Mouse (Mus musculus) spleen, adult 2 months (tissue): Measurements from ENCODE around the gene Boc. TPM values are rescaled to one million over a fixed set of nuclear protein-coding genes. Genes with fewer than 3 reads are reported as not detected.

Experiments
- DNase-seq, 2 experiments: peaks; one replicate each; pipeline versions ENCODE4 v3.0.0 to v3.0.0-alpha.2; 2012 to 2021; ENCODE audit warnings: low spot score in 2 of 2, low read depth in 1 of 2
- H3K27ac ChIP-seq: fragments of 200-500 bp; 2 replicates; pipeline ENCODE4 v1.5.1; 2012; ENCODE audit warnings: low read length, inconsistent platforms; ENCODE audit not compliant: insufficient read depth
- H3K27me3 ChIP-seq: fragments of 200-500 bp; 2 replicates; pipeline ENCODE4 v1.6.1; 2012; ENCODE audit warnings: mild to moderate bottlenecking, moderate library complexity, low read length, inconsistent platforms; ENCODE audit not compliant: control insufficient read depth, insufficient read depth
- H3K36me3 ChIP-seq: fragments of 200-500 bp; 2 replicates; pipeline ENCODE4 v1.6.1; 2012; ENCODE audit warnings: mild to moderate bottlenecking, low read length, inconsistent platforms; ENCODE audit not compliant: control insufficient read depth, insufficient read depth
- H3K4me1 ChIP-seq: fragments of 200-500 bp; 2 replicates; pipeline ENCODE4 v1.6.1; 2011; ENCODE audit warnings: inconsistent platforms; ENCODE audit not compliant: control insufficient read depth, insufficient read depth, insufficient read length
- H3K4me3 ChIP-seq: fragments of 200-500 bp; 2 replicates; pipeline ENCODE4 v1.5.1; 2011; ENCODE audit warnings: mild to moderate bottlenecking, inconsistent platforms; ENCODE audit not compliant: insufficient read depth, insufficient read length; ENCODE audit errors: extremely low read depth
- CTCF ChIP-seq: fragments of 200-500 bp; IDR thresholded peaks from 2 replicates; pipeline ENCODE4 v1.5.1; 2011; ENCODE audit warnings: mild to moderate bottlenecking, inconsistent platforms; ENCODE audit not compliant: insufficient read depth, insufficient read length, insufficient replicate concordance; ENCODE audit errors: extremely low read depth
- POLR2A ChIP-seq: fragments of 200-500 bp; IDR thresholded peaks from 2 replicates; pipeline ENCODE4 v1.6.1; 2011; ENCODE audit warnings: low read depth, low read length, inconsistent platforms
- WGBS: fragments of 180-500 bp; shearing (Covaris S2); methylation state at CpG from one replicate; pipeline ENCODE4 v1.1.7; 2018; 5-methylcytosine and 5-hydroxymethylcytosine counted together
- polyA plus RNA-seq: library from polyadenylated mRNA; depleted of rRNA; stranded (reverse); fragments of >200 nt; gene quantifications from 2 replicates; pipeline ENCODE4 v1.2.3, GENCODE M21; 2012

The Boc gene
- polyA plus RNA-seq, 1 experiment, result 2.4 TPM

GRCm38 (mm10) chr16:44552726-44553125 lies 6.0 kb downstream of the Boc start:
- Histone ChIP-seq H3K36me3 (no peaks in the 10 kb centered on the region), H3K4me3 (no peak overlapping the region), H3K27ac (no peak overlapping the region), H3K27me3 (no peaks in the 10 kb centered on the region), H3K4me1 (no peaks in the 10 kb centered on the region)
- DNase-seq, result no peak
- 87% methylated on average over 5 of the region's 5 CpGs for WGBS
- TF ChIP-seq POLR2A, result no peak
- no peak for TF ChIP-seq CTCF

DNA sequence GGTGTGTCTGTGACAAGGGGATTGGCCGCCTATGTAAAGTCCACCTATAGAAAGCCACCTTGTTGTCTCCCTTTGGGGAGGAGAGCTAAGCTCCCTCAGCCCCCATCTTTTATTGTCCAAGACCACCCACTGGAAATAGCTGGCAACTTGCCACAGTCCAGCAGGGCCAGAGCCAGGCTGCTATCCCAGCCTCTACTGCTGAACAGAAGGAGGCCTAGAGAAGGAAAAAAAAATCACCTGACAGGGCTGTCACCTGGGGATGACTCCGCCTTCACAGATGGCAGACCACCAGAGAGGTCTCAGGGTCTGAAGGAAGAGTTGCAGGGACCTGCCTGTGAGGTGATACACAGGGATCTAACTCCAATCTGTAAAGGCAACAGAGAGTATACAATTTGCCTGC lies 6.7 kb downstream of the Boc start:
- no peaks in the 10 kb centered on the region for H3K4me1 ChIP-seq
- WGBS, result 98% methylated on average over 2 of the region's 2 CpGs
- DNase-seq, result no peak
- H3K27ac ChIP-seq, result no peak overlapping the region
- H3K4me3 ChIP-seq, result no peak overlapping the region
- H3K36me3 ChIP-seq, result no peaks in the 10 kb centered on the region
- no peak for TF ChIP-seq CTCF
- no peak for TF ChIP-seq POLR2A
- H3K27me3 ChIP-seq, result no peaks in the 10 kb centered on the region

DNA sequence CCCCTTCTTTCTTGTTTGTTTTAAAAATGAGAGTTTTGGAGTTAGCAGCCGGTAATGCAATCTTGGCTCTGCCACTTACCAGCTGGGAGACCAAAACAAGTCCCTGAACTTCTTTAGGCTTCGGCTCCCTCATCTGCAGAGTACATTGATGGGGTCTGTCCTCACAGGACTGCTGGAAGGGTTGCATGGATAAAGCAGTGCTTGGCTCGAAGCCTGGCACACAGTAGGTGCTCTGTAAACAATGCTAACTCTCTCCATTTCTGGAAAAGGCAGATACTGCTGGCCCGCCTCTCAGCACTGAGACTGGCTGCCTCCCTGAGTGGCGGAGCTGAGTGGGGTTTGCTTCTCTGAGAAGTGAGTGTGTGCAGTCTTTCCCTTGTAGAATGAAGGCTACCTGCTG lies 7.2 kb downstream of the Boc start:
- no peaks in the 10 kb centered on the region for H3K4me1 ChIP-seq
- TF ChIP-seq CTCF (no peak), POLR2A (no peak)
- no peak overlapping the region for H3K27ac ChIP-seq
- 75% methylated on average over 5 of the region's 5 CpGs for WGBS
- no peak for DNase-seq
- H3K4me3 ChIP-seq, result no peak overlapping the region
- H3K27me3 ChIP-seq, result no peaks in the 10 kb centered on the region
- H3K36me3 ChIP-seq, result no peaks in the 10 kb centered on the region

- no peaks in the 10 kb centered on the region for H3K4me1 ChIP-seq
- H3K36me3 ChIP-seq, result no peaks in the 10 kb centered on the region
- DNase-seq, result no peak
- H3K27ac ChIP-seq, result no peak overlapping the region
- TF ChIP-seq CTCF, result no peak
- TF ChIP-seq POLR2A, result no peak
- no peaks in the 10 kb centered on the region for H3K27me3 ChIP-seq
- no peak overlapping the region for H3K4me3 ChIP-seq
- WGBS, result 31% methylated on average over 5 of the region's 5 CpGs
Observed at GRCm38 (mm10) chr16:44550843-44551242, 7.9 kb downstream of the Boc start.

DNA sequence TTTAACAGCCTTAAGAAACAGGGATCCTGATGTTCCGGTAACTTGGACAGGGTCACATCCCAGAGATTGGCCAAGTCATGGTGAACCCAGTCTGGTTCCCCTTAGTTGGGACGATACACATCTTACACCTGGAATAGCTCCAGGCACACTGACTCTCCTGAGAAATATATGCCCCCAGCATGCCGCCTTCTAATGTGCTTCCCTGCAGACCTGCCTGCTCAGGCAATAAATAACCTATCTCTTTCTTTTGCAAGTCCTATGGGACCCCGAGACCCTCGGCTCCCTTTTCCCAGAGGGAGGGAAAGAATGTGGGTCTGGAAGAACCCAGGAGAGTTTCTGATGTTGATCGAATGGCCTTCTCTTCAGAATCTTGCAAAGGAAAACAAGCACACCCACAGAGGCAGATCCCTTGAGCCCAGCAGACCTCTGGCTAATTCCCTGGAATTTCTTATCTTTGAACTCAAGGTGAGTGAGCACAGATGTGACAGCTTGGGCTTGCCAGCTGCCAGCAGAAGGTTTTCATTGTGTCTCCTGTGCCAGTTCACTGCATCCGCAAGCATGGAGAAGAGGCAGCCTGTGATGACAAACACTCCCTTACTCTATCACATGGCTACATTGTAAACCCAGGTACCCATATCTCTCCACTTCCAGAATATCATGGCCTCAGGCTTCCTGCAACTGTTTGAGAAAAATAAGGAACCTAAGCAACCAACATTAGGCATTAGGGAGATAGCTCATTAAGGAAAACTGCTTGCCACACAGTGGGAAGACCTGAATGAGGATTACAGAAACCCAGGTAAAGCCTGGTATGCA lies 8.6 kb downstream of the Boc start:
- Histone ChIP-seq H3K27me3 (no peaks in the 10 kb centered on the region), H3K4me1 (no peaks in the 10 kb centered on the region), H3K27ac (no peak overlapping the region), H3K4me3 (no peak overlapping the region), H3K36me3 (no peaks in the 10 kb centered on the region)
- 90% methylated on average over 7 of the region's 7 CpGs for WGBS
- DNase-seq, result no peak
- TF ChIP-seq CTCF, result no peak
- TF ChIP-seq POLR2A, result no peak

GRCm38 (mm10) chr16:44549381-44549780 lies 9.3 kb downstream of the Boc start:
- no peak for DNase-seq
- H3K4me1 ChIP-seq, result no peaks in the 10 kb centered on the region
- no peaks in the 10 kb centered on the region for H3K36me3 ChIP-seq
- WGBS, result 89% methylated on average over 6 of the region's 6 CpGs
- no peak overlapping the region for H3K4me3 ChIP-seq
- no peak for TF ChIP-seq POLR2A
- no peak for TF ChIP-seq CTCF
- H3K27me3 ChIP-seq, result no peaks in the 10 kb centered on the region
- no peak overlapping the region for H3K27ac ChIP-seq

GRCm38 (mm10) chr16:44547976-44548375 lies 10.7 kb downstream of the Boc start:
- Histone ChIP-seq H3K4me3 (no peak overlapping the region), H3K27ac (no peak overlapping the region), H3K4me1 (no peaks in the 10 kb centered on the region), H3K36me3 (no peaks in the 10 kb centered on the region), H3K27me3 (no peaks in the 10 kb centered on the region)
- DNase-seq, result no peak
- TF ChIP-seq POLR2A (no peak), CTCF (no peak)
- 79% methylated on average over 1 of the region's 1 CpGs for WGBS
